ENCODE assay signal across 12 mouse cellular contexts in genomic region chr1:170845448-170846307, GRCm38 (mm10). TPM values are rescaled to one million over a fixed set of nuclear protein-coding genes. Genes with fewer than 3 reads are reported as not detected.
A peak's percentile ranks its signal among the peaks of the same experiment; 100 is the strongest.
DNase-seq lines count a peak whose midpoint lies in the region; ATAC-seq and TF ChIP-seq lines count a peak whose summit lies in the region.
"Had no signal": no experiment of that assay in that cellular context is flagged by ENCODE, and none has a peak within 500 bp of the region (broad histone marks: within the 10 kb centered on the region; RNA-seq: fewer than 3 reads in every experiment).

No protein-coding gene starts in this region.

- H3K4me2 ChIP-seq in heart, postnatal 0 days (ENCODE audit: low read depth, low read length) = peak overlapping the region; percentile 46
- H3K4me2 ChIP-seq in midbrain, embryonic 15.5 days = no peak overlapping the region
- no peak overlapping the region for H3K4me2 ChIP-seq in kidney, embryonic 14.5 days (replicated peaks; ENCODE audit: low read depth, low read length)
- H3K4me2 ChIP-seq: embryonic facial prominence, embryonic 12.5 days; hindbrain, embryonic 15.5 days had no signal

- DNase-seq in cerebellum, postnatal 10 days = peak; percentile 20 to 37
- no peak for DNase-seq in cerebellum, adult 11-12 months
- DNase-seq in retina, postnatal 1 day = peak; percentile 3
- no peak for DNase-seq in retina, embryonic 14.5 days (ENCODE audit: low spot score)
- DNase-seq in heart, postnatal 0 days (ENCODE audit: low spot score) = peak; percentile 58
- DNase-seq: midbrain, embryonic 14.5 days; right cerebral cortex, postnatal 25 days had no signal

- peaks cover 15% of the 10 kb centered on the region; the same call in 1 of the 2 replicates for H3K4me1 ChIP-seq in heart, postnatal 0 days (ENCODE audit: control insufficient read depth, insufficient read depth)
- no peaks in the 10 kb centered on the region for H3K4me1 ChIP-seq in midbrain, embryonic 15.5 days
- H3K4me1 ChIP-seq in kidney, embryonic 14.5 days (ENCODE audit: control insufficient read depth, insufficient read depth, low read length) = no peaks in the 10 kb centered on the region
- H3K4me1 ChIP-seq: embryonic facial prominence, embryonic 12.5 days; hindbrain, embryonic 15.5 days had no signal

- TF ChIP-seq CTCF in heart, postnatal 0 days (IDR thresholded peaks at IDR 0.05; ENCODE audit: low read depth) = no peak

- peaks cover 23% of the 10 kb centered on the region for H3K36me3 ChIP-seq in heart, postnatal 0 days (replicated peaks; ENCODE audit: control insufficient read depth, insufficient read depth, low read length)
- no peaks in the 10 kb centered on the region; the same call in 1 of the 2 replicates for H3K36me3 ChIP-seq in midbrain, embryonic 15.5 days (replicated peaks)
- H3K36me3 ChIP-seq in kidney, embryonic 14.5 days (ENCODE audit: control insufficient read depth, insufficient read depth, low read length) = no peaks in the 10 kb centered on the region; the same call in 1 of the 2 replicates

- 12% methylated on average over 10 of the region's 10 CpGs for WGBS in heart, postnatal 0 days
- WGBS in midbrain, embryonic 15.5 days = 42% methylated on average over 10 of the region's 10 CpGs
- 55% methylated on average over 10 of the region's 10 CpGs for WGBS in kidney, embryonic 14.5 days

- ATAC-seq in heart, postnatal 0 days (ENCODE audit: insufficient read depth, low read depth) = peak; percentile 83
- ATAC-seq in megakaryocyte-erythroid progenitor cell, adult 5-6 weeks (replicated peaks; ENCODE audit: low FRiP score, low TSS enrichment, poor library complexity, severe bottlenecking) = peak; percentile 90
- ATAC-seq in midbrain, embryonic 15.5 days (replicated peaks) = no peak
- no peak for ATAC-seq in kidney, embryonic 14.5 days (ENCODE audit: low FRiP score, low TSS enrichment)

- H3K9ac ChIP-seq in heart, postnatal 0 days (replicated peaks; ENCODE audit: low read depth, low read length) = peak overlapping the region; percentile 13; the same call in 1 of the 2 replicates
- H3K9ac ChIP-seq in midbrain, embryonic 15.5 days = no peak overlapping the region
- H3K9ac ChIP-seq in kidney, embryonic 14.5 days (ENCODE audit: low read depth, low read length) = no peak overlapping the region
- H3K9ac ChIP-seq: embryonic facial prominence, embryonic 12.5 days; hindbrain, embryonic 15.5 days had no signal

- peak overlapping the region; percentile 8; the same call in 1 of the 2 replicates for H3K4me3 ChIP-seq in heart, postnatal 0 days (ENCODE audit: low read depth, low read length)
- H3K4me3 ChIP-seq in midbrain, embryonic 15.5 days = no peak overlapping the region
- no peak overlapping the region for H3K4me3 ChIP-seq in kidney, embryonic 14.5 days (ENCODE audit: low read length)
- H3K4me3 ChIP-seq: embryonic facial prominence, embryonic 12.5 days; hindbrain, embryonic 15.5 days had no signal

- peak overlapping the region; percentile 83 for H3K27ac ChIP-seq in heart, postnatal 0 days (ENCODE audit: low read depth)
- no peak overlapping the region for H3K27ac ChIP-seq in midbrain, embryonic 15.5 days
- H3K27ac ChIP-seq in kidney, embryonic 14.5 days (ENCODE audit: low read depth, low read length) = no peak overlapping the region
- H3K27ac ChIP-seq: embryonic facial prominence, embryonic 12.5 days; hindbrain, embryonic 15.5 days had no signal

- H3K27me3 ChIP-seq in heart, postnatal 0 days (ENCODE audit: control insufficient read depth, insufficient read depth, low read length) = no peaks in the 10 kb centered on the region
- H3K27me3 ChIP-seq in midbrain, embryonic 15.5 days (replicated peaks) = no peaks in the 10 kb centered on the region
- no peaks in the 10 kb centered on the region for H3K27me3 ChIP-seq in kidney, embryonic 14.5 days (ENCODE audit: control insufficient read depth, insufficient read depth, low read length)
- H3K27me3 ChIP-seq: embryonic facial prominence, embryonic 12.5 days; hindbrain, embryonic 15.5 days had no signal

- peak; percentile 88 for TF ChIP-seq EP300 in heart, postnatal 0 days (IDR thresholded peaks at IDR 0.05; ENCODE audit: low read depth)

- no peaks in the 10 kb centered on the region for H3K9me3 ChIP-seq in heart, postnatal 0 days (replicated peaks; ENCODE audit: control insufficient read depth, low read length)
- no peaks in the 10 kb centered on the region for H3K9me3 ChIP-seq in midbrain, embryonic 15.5 days
- no peaks in the 10 kb centered on the region for H3K9me3 ChIP-seq in kidney, embryonic 14.5 days (ENCODE audit: control insufficient read depth, low read length)
- H3K9me3 ChIP-seq: embryonic facial prominence, embryonic 12.5 days; hindbrain, embryonic 15.5 days had no signal

RNA-seq across cellular contexts. Expression of gene Atf6, which starts 21.9 kb away (rescaled TPM):
- 41.2 and 41.5 TPM in 2 replicates for total RNA-seq in heart, postnatal 0 days (2014; rRNA removed; ENCODE audit: low replicate concordance)
- polyA plus RNA-seq in heart, postnatal 0 days (2015; fragmentation: Nextera tagmentation; extraction: Ambion mirVana) = 11.2 and 13.0 TPM in 2 replicates
- total RNA-seq in megakaryocyte-erythroid progenitor cell, adult 5-6 weeks (2014; fragmentation: Nextera tagmentation) = 12.5 and 12.6 TPM in 2 replicates
- 11.8 and 12.7 TPM in 2 replicates for total RNA-seq in megakaryocyte-erythroid progenitor cell, adult 5-6 weeks (2017)
- polyA plus RNA-seq in midbrain, embryonic 15.5 days (2015; fragmentation: Nextera tagmentation; extraction: Ambion mirVana) = 7.7 and 8.3 TPM in 2 replicates
- polyA plus RNA-seq in kidney, embryonic 14.5 days (2014; fragmentation: Nextera tagmentation; extraction: Ambion mirVana) = 6.7 and 11.6 TPM in 2 replicates

RNA-seq across cellular contexts. Expression of gene Gm26620, which starts 39.2 kb away (rescaled TPM):
- 1.6 and 4.3 TPM in 2 replicates for total RNA-seq in heart, postnatal 0 days (2014; rRNA removed; ENCODE audit: low replicate concordance)
- polyA plus RNA-seq in heart, postnatal 0 days (2015; fragmentation: Nextera tagmentation; extraction: Ambion mirVana) = 1.0 and 1.4 TPM in 2 replicates
- 1.3 TPM in 1 of 2 replicates, not detected in the other for total RNA-seq in megakaryocyte-erythroid progenitor cell, adult 5-6 weeks (2014; fragmentation: Nextera tagmentation)
- total RNA-seq in megakaryocyte-erythroid progenitor cell, adult 5-6 weeks (2017) = 0.75 and 1.0 TPM in 2 replicates
- 0.49 and 0.76 TPM in 2 replicates for polyA plus RNA-seq in midbrain, embryonic 15.5 days (2015; fragmentation: Nextera tagmentation; extraction: Ambion mirVana)
- polyA plus RNA-seq in kidney, embryonic 14.5 days (2014; fragmentation: Nextera tagmentation; extraction: Ambion mirVana) = 0.69 TPM in 1 of 2 replicates, not detected in the other
- polyA plus RNA-seq: embryonic facial prominence, embryonic 12.5 days had no signal

RNA-seq across cellular contexts. Expression of gene Dusp12, which starts 39.7 kb away (rescaled TPM):
- total RNA-seq in heart, postnatal 0 days (2014; rRNA removed; ENCODE audit: low replicate concordance) = 13.0 and 15.6 TPM in 2 replicates
- 19.3 and 21.7 TPM in 2 replicates for polyA plus RNA-seq in heart, postnatal 0 days (2015; fragmentation: Nextera tagmentation; extraction: Ambion mirVana)
- total RNA-seq in megakaryocyte-erythroid progenitor cell, adult 5-6 weeks (2014; fragmentation: Nextera tagmentation) = 22.9 and 24.2 TPM in 2 replicates
- 9.7 and 12.5 TPM in 2 replicates for total RNA-seq in megakaryocyte-erythroid progenitor cell, adult 5-6 weeks (2017)
- 42.2 and 54.0 TPM in 2 replicates for polyA plus RNA-seq in midbrain, embryonic 15.5 days (2015; fragmentation: Nextera tagmentation; extraction: Ambion mirVana)
- polyA plus RNA-seq in kidney, embryonic 14.5 days (2014; fragmentation: Nextera tagmentation; extraction: Ambion mirVana) = 36.9 and 41.7 TPM in 2 replicates

Comparison
In these comparisons a context has a peak if more than half of its experiments do, and no peak if none do; other contexts are left out.
1. DNase-seq: peak in cerebellum, postnatal 10 days (2 of 2), retina, postnatal 1 day (single experiment) and heart, postnatal 0 days (single experiment); none in cerebellum, adult 11-12 months (single experiment) and retina, embryonic 14.5 days (single experiment).
2. ATAC-seq: peak in heart, postnatal 0 days (single experiment) and megakaryocyte-erythroid progenitor cell, adult 5-6 weeks (single experiment); none in midbrain, embryonic 15.5 days (single experiment) and kidney, embryonic 14.5 days (single experiment).